Mouse (Mus musculus) neutrophil, adult 5-6 weeks (primary cell): ENCODE results near the gene Adad2. TPM values are rescaled to one million over a fixed set of nuclear protein-coding genes. Genes with fewer than 3 reads are reported as not detected.

Experiments
- ATAC-seq: fragments of 151-379, 151-347 bp; 2 replicates; pipeline ENCODE4 v1.8.0; 2017; ENCODE audit warnings: mild to moderate bottlenecking, moderate TSS enrichment; ENCODE audit not compliant: insufficient number of reproducible peaks, poor library complexity, low FRiP score, severe bottlenecking; ENCODE audit errors: extremely low read depth
- total RNA-seq: library from RNA; stranded (forward); fragments of 200-1000 nt; gene quantifications from 2 replicates; pipeline ENCODE4 v1.2.3, GENCODE M21; 2017

The Adad2 gene
- total RNA-seq, 1 experiment from 2014 or later, result not detected

- no peak for ATAC-seq
Observed at GRCm38 (mm10) chr8:119635958-119636357, 23.4 kb downstream of the Adad2 start.

- no peak for ATAC-seq
Observed at GRCm38 (mm10) chr8:119636766-119637165, 24.2 kb downstream of the Adad2 start.

GRCm38 (mm10) chr8:119637381-119637780 is 24.8 kb downstream of the Adad2 start:
- ATAC-seq, result no peak

GRCm38 (mm10) chr8:119638261-119638660 is 25.7 kb downstream of the Adad2 start:
- no peak for ATAC-seq

- ATAC-seq, result no peak
Observed at GRCm38 (mm10) chr8:119639798-119640197, 27.3 kb downstream of the Adad2 start.

- ATAC-seq, result no peak
Observed at GRCm38 (mm10) chr8:119641058-119641457, 28.5 kb downstream of the Adad2 start.

- no peak for ATAC-seq
Observed at GRCm38 (mm10) chr8:119642960-119643359, 30.4 kb downstream of the Adad2 start.

- no peak for ATAC-seq
Observed at GRCm38 (mm10) chr8:119644429-119644960, 31.9 kb downstream of the Adad2 start.

- ATAC-seq, result no peak
Observed at GRCm38 (mm10) chr8:119644981-119645597, 32.5 kb downstream of the Adad2 start.

- ATAC-seq, result no peak
Observed at GRCm38 (mm10) chr8:119646197-119646596, 33.6 kb downstream of the Adad2 start.

GRCm38 (mm10) chr8:119646846-119647245 is 34.3 kb downstream of the Adad2 start:
- no peak for ATAC-seq

- no peak for ATAC-seq
Observed at GRCm38 (mm10) chr8:119651324-119651723, 38.8 kb downstream of the Adad2 start.

GRCm38 (mm10) chr8:119656709-119657464 is 44.3 kb downstream of the Adad2 start:
- ATAC-seq, result no peak

- no peak for ATAC-seq
Observed at GRCm38 (mm10) chr8:119661081-119661480, 48.5 kb downstream of the Adad2 start.

GRCm38 (mm10) chr8:119661892-119662291 is 49.3 kb downstream of the Adad2 start:
- ATAC-seq, result no peak

- no peak for ATAC-seq
Observed at GRCm38 (mm10) chr8:119663440-119663839, 50.9 kb downstream of the Adad2 start.

GRCm38 (mm10) chr8:119665270-119665669 is 52.7 kb downstream of the Adad2 start:
- ATAC-seq, result no peak
